13 mouse cellular contexts compared by ENCODE assay signal in genomic region chrX:101882141-101882751, GRCm38 (mm10). TPM values are rescaled to one million over a fixed set of nuclear protein-coding genes. Genes with fewer than 3 reads are reported as not detected.
DNase-seq lines count a peak whose midpoint lies in the region; ATAC-seq and TF ChIP-seq lines count a peak whose summit lies in the region.
"Had no signal": no experiment of that assay in that cellular context is flagged by ENCODE, and none has a peak within 500 bp of the region (broad histone marks: within the 10 kb centered on the region; RNA-seq: fewer than 3 reads in every experiment).

No protein-coding gene starts in this region.

- peaks cover 43% of the 10 kb centered on the region for H3K4me1 ChIP-seq in heart, embryonic 13.5 days
- H3K4me1 ChIP-seq in ES-E14 (ENCODE audit: control insufficient read depth in 2 of 2, insufficient read depth in 2 of 2, low read length in 2 of 2, poor library complexity in 1 of 2) = no peaks in the 10 kb centered on the region
- no peaks in the 10 kb centered on the region for H3K4me1 ChIP-seq in forebrain, embryonic 15.5 days
- H3K4me1 ChIP-seq in liver, embryonic 12.5 days = no peaks in the 10 kb centered on the region
- H3K4me1 ChIP-seq: hindbrain, embryonic 15.5 days had no signal

- H3K4me3 ChIP-seq in heart, embryonic 13.5 days = no peak overlapping the region
- H3K4me3 ChIP-seq in ES-E14 (ENCODE audit: insufficient read depth in 1 of 2, low read depth in 1 of 2, low read length in 2 of 2, poor library complexity in 1 of 2, severe bottlenecking in 1 of 2) = no peak overlapping the region
- H3K4me3 ChIP-seq in forebrain, embryonic 15.5 days = no peak overlapping the region
- H3K4me3 ChIP-seq in liver, embryonic 12.5 days = no peak overlapping the region
- H3K4me3 ChIP-seq: hindbrain, embryonic 15.5 days had no signal

- ATAC-seq in heart, embryonic 13.5 days (ENCODE audit: extremely low read depth, insufficient number of reproducible peaks, low FRiP score, low TSS enrichment) = no peak
- no peak for ATAC-seq in forebrain, embryonic 15.5 days (replicated peaks)
- ATAC-seq in liver, embryonic 12.5 days = no peak

- DNase-seq in heart, adult 9 months (ENCODE audit: low spot score in 2 of 2) = no peak
- no peak for DNase-seq in ES-E14 (ENCODE audit: low read depth, low spot score)
- peak; percentile 53 for DNase-seq in adipocyte (ENCODE audit: low spot score)
- peak; percentile 20 for DNase-seq in heart, postnatal 4 days
- DNase-seq in cerebellum, adult 8-10 months = no peak
- DNase-seq: gastrocnemius, postnatal 10 days; kidney, postnatal 36 days had no signal

- in situ Hi-C loops in ES-E14 (cut with MboI; ENCODE audit: low sequenced_read_pairs in 2 of 2, unreplicated experiment in 2 of 2) = no loop called here

- no peaks in the 10 kb centered on the region for H3K9me3 ChIP-seq in heart, embryonic 13.5 days
- no peaks in the 10 kb centered on the region for H3K9me3 ChIP-seq in ES-E14 (ENCODE audit: control insufficient read depth, insufficient read depth, low read depth, low read length)
- no peaks in the 10 kb centered on the region for H3K9me3 ChIP-seq in forebrain, embryonic 15.5 days
- H3K9me3 ChIP-seq in liver, embryonic 12.5 days (replicated peaks) = no peaks in the 10 kb centered on the region
- H3K9me3 ChIP-seq: hindbrain, embryonic 15.5 days had no signal

- WGBS in heart, embryonic 13.5 days = 29% methylated on average over 3 of the region's 3 CpGs
- 60% methylated on average over 3 of the region's 3 CpGs for WGBS in forebrain, embryonic 15.5 days
- 51% methylated on average over 3 of the region's 3 CpGs for WGBS in liver, embryonic 12.5 days (ENCODE audit: insufficient replicate concordance)

- H3K27ac ChIP-seq in heart, embryonic 13.5 days (replicated peaks) = peak overlapping the region; percentile 63
- H3K27ac ChIP-seq in ES-E14 (ENCODE audit: insufficient read depth, low read depth, low read length, poor library complexity, severe bottlenecking) = no peak overlapping the region
- H3K27ac ChIP-seq in forebrain, embryonic 15.5 days (replicated peaks) = no peak overlapping the region
- no peak overlapping the region for H3K27ac ChIP-seq in liver, embryonic 12.5 days
- H3K27ac ChIP-seq: hindbrain, embryonic 15.5 days had no signal

- no peaks in the 10 kb centered on the region for H3K36me3 ChIP-seq in heart, embryonic 13.5 days
- no peaks in the 10 kb centered on the region for H3K36me3 ChIP-seq in ES-E14 (ENCODE audit: control insufficient read depth, insufficient read depth, low read length, poor library complexity, severe bottlenecking)
- no peaks in the 10 kb centered on the region for H3K36me3 ChIP-seq in forebrain, embryonic 15.5 days
- no peaks in the 10 kb centered on the region for H3K36me3 ChIP-seq in liver, embryonic 12.5 days
- H3K36me3 ChIP-seq: hindbrain, embryonic 15.5 days had no signal

- H3K9ac ChIP-seq in heart, embryonic 13.5 days = no peak overlapping the region
- H3K9ac ChIP-seq in ES-E14 (ENCODE audit: insufficient read depth, low read depth, low read length, poor library complexity, severe bottlenecking) = no peak overlapping the region
- H3K9ac ChIP-seq in forebrain, embryonic 15.5 days (replicated peaks) = no peak overlapping the region
- no peak overlapping the region for H3K9ac ChIP-seq in liver, embryonic 12.5 days
- H3K9ac ChIP-seq: hindbrain, embryonic 15.5 days had no signal

- H3K27me3 ChIP-seq in heart, embryonic 13.5 days (replicated peaks) = peaks cover 38% of the 10 kb centered on the region
- 0 out of 2 replicates have a peak, but pooled peaks cover 4% of the 10 kb centered on the region for H3K27me3 ChIP-seq in forebrain, embryonic 15.5 days
- H3K27me3 ChIP-seq in liver, embryonic 12.5 days (replicated peaks) = peaks cover 50% of the 10 kb centered on the region
- H3K27me3 ChIP-seq: CH12.LX had no signal

- H3K4me2 ChIP-seq in heart, embryonic 13.5 days = no peak overlapping the region
- no peak overlapping the region for H3K4me2 ChIP-seq in forebrain, embryonic 15.5 days (replicated peaks)
- no peak overlapping the region for H3K4me2 ChIP-seq in liver, embryonic 12.5 days
- H3K4me2 ChIP-seq: hindbrain, embryonic 15.5 days; liver, embryonic 11.5 days had no signal

TF ChIP-seq in ES-E14, 5 proteins besides CTCF, POLR2A, EP300 and RAD21:
- TF ChIP-seq MAFK (IDR thresholded peaks at IDR 0.05; ENCODE audit: insufficient read depth, low read depth, low read length) (0 out of 2 replicates have a peak, but pooled peaks have one; percentile 25), ZC3H11A (IDR thresholded peaks at IDR 0.05; ENCODE audit: borderline replicate concordance, low read depth, low read length) (no peak), ZNF384 (IDR thresholded peaks at IDR 0.05; ENCODE audit: low read depth, low read length) (no peak), CHD2 (IDR thresholded peaks at IDR 0.05; ENCODE audit: low read depth, low read length) (no peak), HCFC1 (IDR thresholded peaks at IDR 0.05; ENCODE audit: borderline replicate concordance, insufficient read depth, low read length) (no peak)

RNA-seq across cellular contexts. Expression of gene Nhsl2, which starts 33.1 kb away (rescaled TPM):
- 11.1 and 11.8 TPM in 2 replicates for polyA plus RNA-seq in heart, embryonic 13.5 days (2015; fragmentation: Nextera tagmentation; extraction: Ambion mirVana)
- 1.1 and 1.3 TPM in 2 replicates for total RNA-seq in ES-E14 (2012; rRNA removed)
- 1 to 10 TPM; 7.8 to 8.4 TPM for total RNA-seq in heart, postnatal 4 days (2021)
- polyA plus RNA-seq in forebrain, embryonic 15.5 days (2015; fragmentation: Nextera tagmentation; extraction: Ambion mirVana) = 4.5 and 5.1 TPM in 2 replicates
- 2.4 and 4.4 TPM in 2 replicates for polyA plus RNA-seq in liver, embryonic 12.5 days (2016; fragmentation: Nextera tagmentation; extraction: Ambion mirVana)

Comparison
In these comparisons a context has a peak if more than half of its experiments do, and no peak if none do; other contexts are left out.
1. DNase-seq: peak in adipocyte (single experiment) and heart, postnatal 4 days (single experiment); none in heart, adult 9 months (0 of 2), ES-E14 (single experiment) and cerebellum, adult 8-10 months (single experiment).